Mouse (Mus musculus): Measurements from ENCODE around the gene Atp6v1g3. TPM values are rescaled to one million over a fixed set of nuclear protein-coding genes. Genes with fewer than 3 reads are reported as not detected.
A peak's percentile ranks its signal among the peaks of the same experiment; 100 is the strongest.

Gene Atp6v1g3
- polyA plus RNA-seq (2015; fragmentation: Nextera tagmentation; extraction: Ambion mirVana) = not detected in 2 replicates

- Histone ChIP-seq H3K27ac (no peak within 1 kb of the TSS), H3K4me2 (replicated peaks) (no peak within 1 kb of the TSS), H3K27me3 (no peaks in the 10 kb centered on the region), H3K4me1 (replicated peaks) (no peaks in the 10 kb centered on the region), H3K9me3 (no peaks in the 10 kb centered on the region), H3K9ac (replicated peaks) (no peak within 1 kb of the TSS), H3K36me3 (no peaks in the 10 kb centered on the region), H3K4me3 (replicated peaks) (no peak within 1 kb of the TSS)
- WGBS = 97% methylated on average over 2 of the region's 2 CpGs
- no peak for ATAC-seq
Observed at GRCm38 (mm10) chr1:138273438-138273837, at the start of gene Atp6v1g3. Gene Atp6v1g3 (plus strand): TSS chr1:138273738.

GRCm38 (mm10) chr1:138233051-138233450 is 40.5 kb upstream of the Atp6v1g3 start:
- Histone ChIP-seq H3K27me3 (no peaks in the 10 kb centered on the region), H3K27ac (no peak overlapping the region), H3K4me3 (replicated peaks) (no peak overlapping the region), H3K4me2 (replicated peaks) (no peak overlapping the region), H3K36me3 (no peaks in the 10 kb centered on the region), H3K9ac (replicated peaks) (no peak overlapping the region), H3K4me1 (replicated peaks) (no peaks in the 10 kb centered on the region), H3K9me3 (no peaks in the 10 kb centered on the region)
- no peak for ATAC-seq

GRCm38 (mm10) chr1:138237252-138237651 is 36.3 kb upstream of the Atp6v1g3 start:
- no peak for ATAC-seq
- Histone ChIP-seq H3K4me1 (replicated peaks) (no peaks in the 10 kb centered on the region), H3K27ac (no peak overlapping the region), H3K36me3 (no peaks in the 10 kb centered on the region), H3K4me2 (replicated peaks) (no peak overlapping the region), H3K4me3 (replicated peaks) (no peak overlapping the region), H3K9me3 (no peaks in the 10 kb centered on the region), H3K27me3 (no peaks in the 10 kb centered on the region), H3K9ac (replicated peaks) (no peak overlapping the region)
- WGBS = 89% methylated on average over 2 of the region's 2 CpGs

- 69% methylated on average over 5 of the region's 5 CpGs for WGBS
- no peaks in the 10 kb centered on the region for H3K36me3 ChIP-seq
- ATAC-seq = no peak
Observed at GRCm38 (mm10) chr1:138243947-138244346, 29.6 kb upstream of the Atp6v1g3 start.

GRCm38 (mm10) chr1:138244485-138244884 is 29.1 kb upstream of the Atp6v1g3 start:
- Histone ChIP-seq H3K4me1 (replicated peaks) (0 out of 2 replicates have a peak, but pooled peaks cover 4% of the 10 kb centered on the region), H3K9ac (replicated peaks) (no peak overlapping the region), H3K9me3 (no peaks in the 10 kb centered on the region), H3K27ac (no peak overlapping the region), H3K27me3 (no peaks in the 10 kb centered on the region), H3K4me2 (replicated peaks) (no peak overlapping the region), H3K4me3 (replicated peaks) (no peak overlapping the region), H3K36me3 (no peaks in the 10 kb centered on the region)
- 47% methylated on average over 7 of the region's 7 CpGs for WGBS
- no peak for ATAC-seq

More at GRCm38 (mm10) chr1:138243947-138244346, 29.6 kb upstream of the Atp6v1g3 start:
- H3K9me3 ChIP-seq = no peaks in the 10 kb centered on the region
- H3K4me1 ChIP-seq (replicated peaks) = 0 out of 2 replicates have a peak, but pooled peaks cover 4% of the 10 kb centered on the region
- no peak overlapping the region for H3K27ac ChIP-seq
- H3K4me2 ChIP-seq (replicated peaks) = no peak overlapping the region
- no peak overlapping the region for H3K4me3 ChIP-seq (replicated peaks)
- no peak overlapping the region for H3K9ac ChIP-seq (replicated peaks)
- H3K27me3 ChIP-seq = no peaks in the 10 kb centered on the region

- no peak overlapping the region for H3K4me2 ChIP-seq (replicated peaks)
- 82% methylated on average over 4 of the region's 4 CpGs for WGBS
- 0 out of 2 replicates have a peak, but pooled peaks cover 4% of the 10 kb centered on the region for H3K4me1 ChIP-seq (replicated peaks)
- H3K4me3 ChIP-seq (replicated peaks) = no peak overlapping the region
- no peak overlapping the region for H3K27ac ChIP-seq
- H3K27me3 ChIP-seq = no peaks in the 10 kb centered on the region
- no peaks in the 10 kb centered on the region for H3K36me3 ChIP-seq
- H3K9me3 ChIP-seq = no peaks in the 10 kb centered on the region
- ATAC-seq = no peak
- H3K9ac ChIP-seq (replicated peaks) = no peak overlapping the region
Observed at GRCm38 (mm10) chr1:138245103-138245502, 28.4 kb upstream of the Atp6v1g3 start.

- no peak for ATAC-seq
Observed at GRCm38 (mm10) chr1:138245533-138245932, 28.0 kb upstream of the Atp6v1g3 start.

GRCm38 (mm10) chr1:138246438-138247164 is 26.9 kb upstream of the Atp6v1g3 start:
- WGBS = 67% methylated on average over 7 of the region's 7 CpGs
- Histone ChIP-seq H3K9ac (replicated peaks) (no peak overlapping the region), H3K4me1 (replicated peaks) (0 out of 2 replicates have a peak, but pooled peaks cover 4% of the 10 kb centered on the region)

More at GRCm38 (mm10) chr1:138245533-138245932, 28.0 kb upstream of the Atp6v1g3 start:
- Histone ChIP-seq H3K36me3 (no peaks in the 10 kb centered on the region), H3K27me3 (no peaks in the 10 kb centered on the region), H3K4me2 (replicated peaks) (no peak overlapping the region), H3K27ac (no peak overlapping the region), H3K4me1 (replicated peaks) (0 out of 2 replicates have a peak, but pooled peaks cover 4% of the 10 kb centered on the region), H3K9ac (replicated peaks) (no peak overlapping the region), H3K9me3 (no peaks in the 10 kb centered on the region), H3K4me3 (replicated peaks) (no peak overlapping the region)
- 91% methylated on average over 3 of the region's 3 CpGs for WGBS

GRCm38 (mm10) chr1:138247699-138248483 is 25.6 kb upstream of the Atp6v1g3 start:
- no peak overlapping the region for H3K4me3 ChIP-seq (replicated peaks)
- ATAC-seq = no peak
- 0 out of 2 replicates have a peak, but pooled peaks cover 4% of the 10 kb centered on the region for H3K4me1 ChIP-seq (replicated peaks)
- no peak overlapping the region for H3K27ac ChIP-seq
- no peaks in the 10 kb centered on the region for H3K27me3 ChIP-seq
- no peak overlapping the region for H3K4me2 ChIP-seq (replicated peaks)
- H3K36me3 ChIP-seq = no peaks in the 10 kb centered on the region
- no peaks in the 10 kb centered on the region for H3K9me3 ChIP-seq
- 91% methylated on average over 8 of the region's 8 CpGs for WGBS
- no peak overlapping the region for H3K9ac ChIP-seq (replicated peaks)

More at GRCm38 (mm10) chr1:138246438-138247164, 26.9 kb upstream of the Atp6v1g3 start:
- Histone ChIP-seq H3K27me3 (no peaks in the 10 kb centered on the region), H3K4me3 (replicated peaks) (no peak overlapping the region), H3K36me3 (no peaks in the 10 kb centered on the region), H3K27ac (peak overlapping the region; percentile 39; the same call in 1 of the 2 replicates), H3K9me3 (no peaks in the 10 kb centered on the region), H3K4me2 (replicated peaks) (no peak overlapping the region)
- peak; percentile 93 for ATAC-seq

- WGBS = 89% methylated on average over 2 of the region's 2 CpGs
- ATAC-seq = no peak
- no peaks in the 10 kb centered on the region for H3K36me3 ChIP-seq
Observed at GRCm38 (mm10) chr1:138248770-138249169, 24.8 kb upstream of the Atp6v1g3 start.

GRCm38 (mm10) chr1:138250951-138251350 is 22.6 kb upstream of the Atp6v1g3 start:
- 0 out of 2 replicates have a peak, but pooled peaks cover 4% of the 10 kb centered on the region for H3K4me1 ChIP-seq (replicated peaks)
- WGBS = 86% methylated on average over 2 of the region's 2 CpGs

More at GRCm38 (mm10) chr1:138248770-138249169, 24.8 kb upstream of the Atp6v1g3 start:
- Histone ChIP-seq H3K9ac (replicated peaks) (no peak overlapping the region), H3K27me3 (no peaks in the 10 kb centered on the region), H3K4me3 (replicated peaks) (no peak overlapping the region), H3K4me2 (replicated peaks) (no peak overlapping the region), H3K4me1 (replicated peaks) (0 out of 2 replicates have a peak, but pooled peaks cover 4% of the 10 kb centered on the region), H3K27ac (no peak overlapping the region), H3K9me3 (no peaks in the 10 kb centered on the region)

More at GRCm38 (mm10) chr1:138250951-138251350, 22.6 kb upstream of the Atp6v1g3 start:
- no peak for ATAC-seq
- H3K27me3 ChIP-seq = no peaks in the 10 kb centered on the region
- no peaks in the 10 kb centered on the region for H3K36me3 ChIP-seq
- no peak overlapping the region for H3K27ac ChIP-seq
- H3K9me3 ChIP-seq = no peaks in the 10 kb centered on the region
- no peak overlapping the region for H3K9ac ChIP-seq (replicated peaks)
- H3K4me3 ChIP-seq (replicated peaks) = no peak overlapping the region
- H3K4me2 ChIP-seq (replicated peaks) = no peak overlapping the region
